Mouse (Mus musculus) myocyte (in vitro differentiated cells): ENCODE measurements around the gene Nup107. TPM values are rescaled to one million over a fixed set of nuclear protein-coding genes. Genes with fewer than 3 reads are reported as not detected.

ENCODE experiments used
- H3K27me3 ChIP-seq: one replicate; pipeline ENCODE4 v1.6.1; 2011; ENCODE audit not compliant: control insufficient read depth, insufficient read depth, insufficient read length
- H3K36me3 ChIP-seq: one replicate; pipeline ENCODE4 v1.6.1; 2011; ENCODE audit not compliant: control insufficient read depth, insufficient read depth
- H3K4me2 ChIP-seq: one replicate; pipeline ENCODE4 v1.6.1; 2011; ENCODE audit warnings: low read depth, control low read depth
- H3K4me3 ChIP-seq: one replicate; pipeline ENCODE4 v1.5.1; 2011; ENCODE audit warnings: mild to moderate bottlenecking, control low read depth, moderate library complexity
- H3K79me2 ChIP-seq: one replicate; pipeline ENCODE4 v1.6.1; 2011; ENCODE audit not compliant: control insufficient read depth, insufficient read depth
- H3ac ChIP-seq: one replicate; pipeline ENCODE4 v1.6.1; 2011; ENCODE audit not compliant: control insufficient read depth, insufficient read length
- CEBPB ChIP-seq: IDR thresholded peaks from 2 replicates; pipeline ENCODE4 v1.6.1; 2011; ENCODE audit warnings: mild to moderate bottlenecking, moderate library complexity; ENCODE audit not compliant: poor library complexity, insufficient read depth, severe bottlenecking
- E2F4 ChIP-seq: IDR thresholded peaks from one replicate; pipeline ENCODE4 v1.6.1; 2011; ENCODE audit warnings: mild to moderate bottlenecking, control low read depth, moderate library complexity; ENCODE audit not compliant: insufficient read depth
- MAX ChIP-seq: IDR thresholded peaks from one replicate; pipeline ENCODE4 v1.6.1; 2011; ENCODE audit warnings: low read depth, mild to moderate bottlenecking, control low read depth
- MYOD1 ChIP-seq, 3 experiments: IDR thresholded peaks; one replicate each; pipeline ENCODE4 v1.6.1; 2011; ENCODE audit warnings: control low read depth in 2 of 3, low read depth in 2 of 3, mild to moderate bottlenecking in 2 of 3, moderate library complexity in 1 of 3; ENCODE audit not compliant: insufficient read length in 2 of 3, control insufficient read depth in 1 of 3
- MYOG ChIP-seq, 3 experiments: IDR thresholded peaks; one replicate each; pipeline ENCODE4 v1.6.1; 2011; ENCODE audit warnings: control low read depth in 2 of 3, low read depth in 2 of 3, mild to moderate bottlenecking in 2 of 3; ENCODE audit not compliant: insufficient read length in 2 of 3, control insufficient read depth in 1 of 3, insufficient read depth in 1 of 3
- POLR2A ChIP-seq: IDR thresholded peaks from one replicate; pipeline ENCODE4 v1.6.1; 2011; ENCODE audit warnings: low read depth, mild to moderate bottlenecking, control low read depth, moderate library complexity; ENCODE audit not compliant: insufficient read length
- POLR2AphosphoS2 ChIP-seq: IDR thresholded peaks from one replicate; pipeline ENCODE4 v1.6.1; 2011; ENCODE audit warnings: low read depth, control low read depth; ENCODE audit not compliant: insufficient read length
- REST ChIP-seq: IDR thresholded peaks from one replicate; pipeline ENCODE4 v1.6.1; 2011; ENCODE audit warnings: mild to moderate bottlenecking, control low read depth, moderate library complexity; ENCODE audit not compliant: insufficient read depth, insufficient read length
- SRF ChIP-seq: IDR thresholded peaks from one replicate; pipeline ENCODE4 v1.6.1; 2011; ENCODE audit warnings: low read depth; ENCODE audit not compliant: control insufficient read depth, insufficient read length
- TCF12 ChIP-seq: IDR thresholded peaks from one replicate; pipeline ENCODE4 v1.6.1; 2011; ENCODE audit warnings: mild to moderate bottlenecking, control low read depth; ENCODE audit not compliant: poor library complexity, insufficient read depth, severe bottlenecking
- TCF3 ChIP-seq: IDR thresholded peaks from one replicate; pipeline ENCODE4 v1.6.1; 2011; ENCODE audit warnings: low read depth, control low read depth; ENCODE audit not compliant: insufficient read length
- USF1 ChIP-seq: IDR thresholded peaks from one replicate; pipeline ENCODE4 v1.6.1; 2011; ENCODE audit warnings: low read depth, mild to moderate bottlenecking, control low read depth, moderate library complexity
- polyA plus RNA-seq: library from polyadenylated mRNA; unstranded; fragments of >200 nt; fragmentation: generic; extraction: Trizol; gene quantifications from one replicate; pipeline ENCODE4 v1.2.1, GENCODE M21; 2012; ENCODE audit warnings: missing spikeins

Gene Nup107
- polyA plus RNA-seq, 1 experiment = 16.8 TPM

DNA sequence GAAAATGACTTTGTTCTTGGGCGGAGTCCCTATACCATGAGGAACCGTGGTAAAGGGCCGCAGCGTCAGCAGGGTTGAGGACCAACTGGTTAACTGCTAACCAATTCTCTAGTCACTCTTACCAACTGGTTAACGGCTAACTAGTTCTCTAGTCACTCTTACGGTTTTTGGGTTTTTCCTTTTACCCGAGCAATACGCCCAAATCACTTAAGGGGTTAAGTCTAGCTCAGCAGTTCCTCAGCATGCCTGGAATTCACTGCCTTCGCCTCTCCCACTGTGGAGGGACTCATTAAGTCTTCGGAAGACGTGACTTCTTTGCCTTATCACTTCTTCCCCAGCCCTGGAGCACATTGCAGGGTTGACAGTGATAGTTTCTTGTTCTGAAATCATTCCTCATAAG is 18.0 kb upstream of the Nup107 start:
- no peak overlapping the region for H3K4me3 ChIP-seq
- no peak overlapping the region for H3K4me2 ChIP-seq
- no peaks in the 10 kb centered on the region for H3K79me2 ChIP-seq
- H3K27me3 ChIP-seq = no peaks in the 10 kb centered on the region
- peaks cover 19% of the 10 kb centered on the region for H3K36me3 ChIP-seq
- TF ChIP-seq POLR2AphosphoS2 (no peak), TCF3 (no peak), MAX (no peak), SRF (no peak), E2F4 (no peak), TCF12 (no peak), USF1 (no peak), MYOG (IDR thresholded peaks at IDR 0.05; ENCODE audit: control insufficient read depth in 1 of 3, insufficient read depth in 1 of 3, insufficient read length in 2 of 3, low read depth in 2 of 3) (no peak), CEBPB (no peak), POLR2A (no peak), MYOD1 (IDR thresholded peaks at IDR 0.05; ENCODE audit: control insufficient read depth in 1 of 3, insufficient read length in 2 of 3, low read depth in 2 of 3) (no peak), REST (no peak)
- H3ac ChIP-seq = no peak overlapping the region

DNA sequence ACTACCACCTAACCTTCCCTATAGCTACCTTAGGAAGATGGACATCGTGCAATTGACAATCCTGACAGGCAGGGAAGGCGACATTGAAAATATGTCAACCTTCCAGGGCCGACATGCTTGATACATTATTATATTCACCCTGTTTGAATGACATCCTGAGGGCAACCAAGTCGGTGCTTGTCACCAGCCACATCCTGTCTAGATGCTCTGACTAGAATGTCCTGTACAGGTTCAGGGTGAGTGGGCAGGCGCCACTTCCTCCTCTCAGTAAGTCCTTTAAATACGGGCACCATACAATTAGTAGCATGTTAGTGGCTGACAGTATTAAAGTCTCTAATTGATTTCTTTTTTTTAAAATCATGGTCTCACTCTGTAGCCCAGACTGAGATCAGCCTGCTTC is 15.6 kb upstream of the Nup107 start:
- Histone ChIP-seq H3ac (no peak overlapping the region), H3K4me2 (no peak overlapping the region), H3K79me2 (no peaks in the 10 kb centered on the region), H3K4me3 (no peak overlapping the region), H3K27me3 (no peaks in the 10 kb centered on the region), H3K36me3 (no peaks in the 10 kb centered on the region)
- TF ChIP-seq POLR2AphosphoS2 (no peak), CEBPB (no peak), SRF (no peak), REST (no peak), USF1 (no peak), TCF3 (no peak), POLR2A (no peak), MYOG (IDR thresholded peaks at IDR 0.05; ENCODE audit: control insufficient read depth in 1 of 3, insufficient read depth in 1 of 3, insufficient read length in 2 of 3, low read depth in 2 of 3) (no peak), TCF12 (no peak), MYOD1 (IDR thresholded peaks at IDR 0.05; ENCODE audit: control insufficient read depth in 1 of 3, insufficient read length in 2 of 3, low read depth in 2 of 3) (no peak), MAX (no peak), E2F4 (no peak)

DNA sequence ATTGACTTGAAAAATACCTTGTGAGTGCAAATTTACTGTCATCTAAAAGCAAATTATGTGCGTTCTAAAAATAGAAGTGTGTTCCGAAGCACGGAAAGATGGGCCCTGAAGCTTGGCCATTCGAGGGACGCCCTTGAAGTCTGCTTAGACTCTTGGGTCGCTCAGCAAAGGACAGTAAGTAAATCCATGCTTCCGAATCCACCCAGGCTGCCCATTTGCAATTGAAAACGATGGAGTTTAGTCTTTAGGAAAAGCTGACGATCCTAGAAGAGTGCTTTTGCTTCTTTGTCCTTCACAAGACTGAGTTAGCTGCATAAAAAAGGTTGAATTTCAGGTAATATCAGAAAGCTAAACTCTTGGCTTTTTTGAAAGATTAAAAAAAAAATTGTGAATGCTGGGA is 13.4 kb upstream of the Nup107 start:
- Histone ChIP-seq H3ac (no peak overlapping the region), H3K4me3 (no peak overlapping the region), H3K27me3 (no peaks in the 10 kb centered on the region), H3K79me2 (no peaks in the 10 kb centered on the region), H3K4me2 (no peak overlapping the region), H3K36me3 (no peaks in the 10 kb centered on the region)
- TF ChIP-seq USF1 = no peak
- no peak for TF ChIP-seq TCF3
- TF ChIP-seq E2F4 = no peak
- no peak for TF ChIP-seq SRF
- no peak for TF ChIP-seq REST
- TF ChIP-seq CEBPB = no peak
- TF ChIP-seq MYOG (IDR thresholded peaks at IDR 0.05; ENCODE audit: control insufficient read depth in 1 of 3, insufficient read depth in 1 of 3, insufficient read length in 2 of 3, low read depth in 2 of 3) = no peak
- no peak for TF ChIP-seq MYOD1 (IDR thresholded peaks at IDR 0.05; ENCODE audit: control insufficient read depth in 1 of 3, insufficient read length in 2 of 3, low read depth in 2 of 3)
- TF ChIP-seq MAX = no peak
- TF ChIP-seq TCF12 = no peak
- TF ChIP-seq POLR2AphosphoS2 = no peak

DNA sequence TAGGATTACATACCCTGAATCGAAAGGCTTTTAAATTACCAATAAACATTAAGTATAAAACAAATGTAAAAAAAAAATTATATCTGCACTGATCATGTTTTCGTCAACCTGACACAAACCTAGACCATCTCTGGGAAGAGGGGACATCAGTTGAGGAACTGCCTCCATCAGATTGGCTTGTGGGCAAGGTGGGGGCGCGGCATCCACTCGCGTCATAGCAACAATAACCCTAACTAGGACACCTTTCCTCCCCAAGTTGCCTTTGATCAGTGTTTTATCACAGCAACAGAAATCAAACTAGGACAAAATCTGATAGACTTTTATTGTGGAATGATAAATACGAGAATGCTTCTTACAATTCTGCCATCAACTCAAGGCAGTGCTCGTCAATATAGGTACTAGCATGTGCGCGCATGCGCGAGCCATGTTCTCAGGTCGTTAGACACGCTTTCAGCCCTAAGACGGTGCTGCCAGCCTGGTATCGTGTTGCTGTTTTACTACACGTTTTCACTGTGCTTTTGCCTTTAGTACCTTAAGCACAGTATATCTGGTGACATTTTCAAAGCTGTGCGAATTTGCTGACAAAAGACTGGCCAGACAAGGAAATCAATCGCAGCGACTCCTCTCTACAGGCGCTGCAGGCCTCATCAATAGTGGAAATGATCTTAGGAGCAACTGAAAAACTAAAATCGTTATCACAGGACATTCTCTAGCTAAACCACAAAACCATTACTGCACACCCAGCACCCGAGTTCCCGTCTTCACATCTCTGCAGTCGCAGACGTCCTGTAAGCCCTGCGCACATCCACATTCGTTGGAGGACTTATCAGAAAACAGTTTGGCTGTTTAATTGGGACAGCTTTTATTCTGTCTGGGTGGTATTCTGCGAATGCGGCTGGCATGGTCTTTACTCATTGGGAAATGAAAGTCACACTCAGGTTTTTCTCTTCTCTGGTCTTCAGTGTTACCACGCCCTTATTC is 11.7 kb upstream of the Nup107 start:
- Histone ChIP-seq H3K79me2 (no peaks in the 10 kb centered on the region), H3K36me3 (no peaks in the 10 kb centered on the region), H3K27me3 (no peaks in the 10 kb centered on the region), H3ac (no peak overlapping the region), H3K4me2 (no peak overlapping the region), H3K4me3 (no peak overlapping the region)
- TF ChIP-seq CEBPB = no peak
- TF ChIP-seq TCF12 = no peak
- TF ChIP-seq MAX = no peak
- TF ChIP-seq MYOD1 (IDR thresholded peaks at IDR 0.05; ENCODE audit: control insufficient read depth in 1 of 3, insufficient read length in 2 of 3, low read depth in 2 of 3) = no peak
- no peak for TF ChIP-seq REST
- TF ChIP-seq E2F4 = no peak
- TF ChIP-seq POLR2AphosphoS2 = no peak
- no peak for TF ChIP-seq SRF
- no peak for TF ChIP-seq TCF3
- no peak for TF ChIP-seq POLR2A
- no peak for TF ChIP-seq MYOG (IDR thresholded peaks at IDR 0.05; ENCODE audit: control insufficient read depth in 1 of 3, insufficient read depth in 1 of 3, insufficient read length in 2 of 3, low read depth in 2 of 3)
- no peak for TF ChIP-seq USF1
